ENCODE assay signal across 22 mouse cellular contexts in genomic region chr8:118147359-118148205, GRCm38 (mm10).
A peak's percentile ranks its signal among the peaks of the same experiment; 100 is the strongest.
DNase-seq lines count a peak whose midpoint lies in the region; ATAC-seq and TF ChIP-seq lines count a peak whose summit lies in the region.
"Had no signal": no experiment of that assay in that cellular context is flagged by ENCODE, and none has a peak within 500 bp of the region (broad histone marks: within the 10 kb centered on the region; RNA-seq: fewer than 3 reads in every experiment).

No protein-coding gene starts in this region.

- peak; percentile 31; the same call in 1 of the 2 replicates for ATAC-seq in frontal cortex, adult (ENCODE audit: low TSS enrichment)
- peak; percentile 77; the same call in 1 of the 2 replicates for ATAC-seq in forebrain, embryonic 15.5 days (replicated peaks)
- ATAC-seq in lung, postnatal 0 days: no peak
- ATAC-seq: activated CD4-positive, CD25-positive, alpha-beta regulatory T cell, adult 4 months; inflammation-experienced regulatory T-cells, adult 6 months had no signal

- no peak overlapping the region for H3K9ac ChIP-seq in forebrain, embryonic 15.5 days (replicated peaks)
- no peak overlapping the region for H3K9ac ChIP-seq in lung, postnatal 0 days (replicated peaks; ENCODE audit: low read depth)
- H3K9ac ChIP-seq: kidney, embryonic 15.5 days; limb, embryonic 13.5 days; liver, embryonic 15.5 days had no signal

- 10% methylated on average over 10 of the region's 10 CpGs for WGBS in forebrain, embryonic 15.5 days
- 66% methylated on average over 10 of the region's 10 CpGs for WGBS in lung, postnatal 0 days

- H3K4me3 ChIP-seq in forebrain, embryonic 15.5 days: no peak overlapping the region
- no peak overlapping the region for H3K4me3 ChIP-seq in lung, postnatal 0 days (ENCODE audit: low read depth, low read length)
- H3K4me3 ChIP-seq: gastrocnemius, adult 2 months; kidney, embryonic 15.5 days; left cerebral cortex, adult 2 months; limb, embryonic 13.5 days; liver, embryonic 15.5 days had no signal

- H3K27ac ChIP-seq in forebrain, embryonic 15.5 days (replicated peaks): peak overlapping the region; percentile 83
- no peak overlapping the region for H3K27ac ChIP-seq in lung, postnatal 0 days (ENCODE audit: low read length)
- H3K27ac ChIP-seq: gastrocnemius, adult 2 months; kidney, embryonic 15.5 days; left cerebral cortex, adult 2 months; limb, embryonic 13.5 days; liver, embryonic 15.5 days had no signal

- intact Hi-C loops in heart, postnatal 10 days (cut with DNase I): no loop called here

- H3K9me3 ChIP-seq in forebrain, embryonic 15.5 days: no peaks in the 10 kb centered on the region
- no peaks in the 10 kb centered on the region for H3K9me3 ChIP-seq in lung, postnatal 0 days (ENCODE audit: low read length)
- H3K9me3 ChIP-seq: kidney, embryonic 15.5 days; limb, embryonic 13.5 days; liver, embryonic 15.5 days had no signal

- H3K4me1 ChIP-seq in forebrain, embryonic 15.5 days: peaks cover 30% of the 10 kb centered on the region
- no peaks in the 10 kb centered on the region for H3K4me1 ChIP-seq in lung, postnatal 0 days (ENCODE audit: insufficient read depth, low read depth, low read length)
- H3K4me1 ChIP-seq: kidney, embryonic 15.5 days; liver, embryonic 15.5 days had no signal

- no peak for TF ChIP-seq EP300 in lung, postnatal 0 days (IDR thresholded peaks at IDR 0.05)

- H3K27me3 ChIP-seq in forebrain, embryonic 15.5 days: no peaks in the 10 kb centered on the region
- H3K27me3 ChIP-seq in lung, postnatal 0 days (replicated peaks; ENCODE audit: insufficient read depth, low read length): no peaks in the 10 kb centered on the region
- H3K27me3 ChIP-seq: kidney, embryonic 15.5 days; limb, embryonic 13.5 days; liver, embryonic 15.5 days had no signal

- TF ChIP-seq CTCF in lung, postnatal 0 days (IDR thresholded peaks at IDR 0.05): no peak

- no peaks in the 10 kb centered on the region for H3K36me3 ChIP-seq in forebrain, embryonic 15.5 days
- no peaks in the 10 kb centered on the region for H3K36me3 ChIP-seq in lung, postnatal 0 days (ENCODE audit: insufficient read depth, low read length)
- H3K36me3 ChIP-seq: kidney, embryonic 15.5 days; limb, embryonic 13.5 days; liver, embryonic 15.5 days had no signal

- no peak for DNase-seq in frontal cortex, adult 2 months (ENCODE audit: extremely low spot score in 1 of 2, low spot score in 1 of 2)
- DNase-seq in Muller cell, postnatal 12 days (ENCODE audit: inconsistent ontology term): peak; percentile 62
- peak; percentile 38 for DNase-seq in layer of hippocampus, adult 9-11 months
- no peak for DNase-seq in lung, postnatal 0 days (ENCODE audit: low spot score)
- DNase-seq in lung, postnatal 14 days: no peak
- DNase-seq in heart, postnatal 10 days: no peak
- DNase-seq: adrenal gland, postnatal 36 days; cerebellum, postnatal 10 days; embryo, embryonic 11 days; gastrocnemius, adult 2 months; heart, adult 11 months; lung, postnatal 36 days; right cerebral cortex, postnatal 14 days; thymus, postnatal 4 days had no signal

- peak overlapping the region; percentile 23; the same call in 1 of the 2 replicates for H3K4me2 ChIP-seq in forebrain, embryonic 15.5 days (replicated peaks)
- H3K4me2 ChIP-seq in lung, postnatal 0 days (replicated peaks; ENCODE audit: low read depth, low read length): no peak overlapping the region
- H3K4me2 ChIP-seq: kidney, embryonic 15.5 days; limb, embryonic 13.5 days; liver, embryonic 15.5 days had no signal

Comparison
In these comparisons a context has a peak if more than half of its experiments do, and no peak if none do; other contexts are left out.
1. DNase-seq: peak in Muller cell, postnatal 12 days (single experiment) and layer of hippocampus, adult 9-11 months (single experiment); none in frontal cortex, adult 2 months (0 of 2), lung, postnatal 0 days (single experiment), lung, postnatal 14 days (single experiment) and heart, postnatal 10 days (0 of 2).